Mouse (Mus musculus) bone marrow, adult 2 months (tissue): Measurements from ENCODE around the gene Cbx2.

Experiments used
- CTCF ChIP-seq: fragments of 200-500 bp; IDR thresholded peaks from 2 replicates; pipeline ENCODE4 v1.5.1; 2011; ENCODE audit warnings: low read length, control low read depth; ENCODE audit not compliant: control insufficient read depth, insufficient read depth
- POLR2A ChIP-seq: fragments of 200-500 bp; IDR thresholded peaks from 2 replicates; pipeline ENCODE4 v1.6.1; 2011; ENCODE audit warnings: low read depth, mild to moderate bottlenecking, control low read depth, low read length, borderline replicate concordance; ENCODE audit not compliant: control insufficient read depth

GRCm38 (mm10) chr11:119023616-119023980, 836 bp downstream of the Cbx2 start:
- TF ChIP-seq CTCF (no peak), POLR2A (no peak)
